Mouse (Mus musculus): ENCODE data around the gene Foxn3. TPM values are rescaled to one million over a fixed set of nuclear protein-coding genes. Genes with fewer than 3 reads are reported as not detected.
A peak's percentile ranks its signal among the peaks of the same experiment; 100 is the strongest.

The Foxn3 gene
- polyA plus RNA-seq, 1 experiment from 2014 or later: 94.3 TPM

DNA sequence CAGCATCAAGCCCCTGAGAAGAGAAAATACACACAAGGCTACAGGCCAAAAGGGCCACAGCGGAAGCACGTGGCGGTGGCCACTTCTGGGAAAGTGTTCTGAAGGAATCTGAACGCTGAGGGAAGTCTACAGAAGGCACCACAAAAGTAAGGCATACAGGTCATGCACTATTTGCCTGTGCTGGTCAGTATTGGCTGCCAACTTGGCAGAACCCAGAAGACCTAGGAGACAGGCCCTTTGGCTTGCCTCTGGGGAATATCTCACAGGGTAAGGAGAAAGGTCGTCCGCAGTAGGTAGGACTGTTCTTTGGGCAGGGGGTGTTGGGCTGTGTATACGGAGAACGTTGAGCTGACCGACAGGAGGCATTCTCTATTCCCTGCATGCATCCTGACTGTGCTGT lies 355.1 kb downstream of the Foxn3 start:
- no peak for DNase-seq (ENCODE audit: low spot score)
- Histone ChIP-seq H3K4me3 (ENCODE audit: low read depth, low read length) (no peak overlapping the region), H3K4me2 (replicated peaks; ENCODE audit: low read depth, low read length) (no peak overlapping the region), H3K9ac (replicated peaks; ENCODE audit: low read depth) (no peak overlapping the region), H3K36me3 (ENCODE audit: insufficient read depth, low read length) (no peaks in the 10 kb centered on the region), H3K9me3 (ENCODE audit: low read length) (no peaks in the 10 kb centered on the region), H3K27me3 (replicated peaks; ENCODE audit: insufficient read depth, low read length) (no peaks in the 10 kb centered on the region), H3K27ac (ENCODE audit: low read length) (no peak overlapping the region), H3K4me1 (ENCODE audit: insufficient read depth, low read depth, low read length) (0 out of 2 replicates have a peak, but pooled peaks cover 3% of the 10 kb centered on the region)
- no peak for ATAC-seq
- no peak for TF ChIP-seq EP300 (IDR thresholded peaks at IDR 0.05)
- TF ChIP-seq CTCF (IDR thresholded peaks at IDR 0.05): no peak
- 72% methylated on average over 9 of the region's 9 CpGs for WGBS

GRCm38 (mm10) chr12:99207014-99207612 lies 356.3 kb downstream of the Foxn3 start:
- Histone ChIP-seq H3K27ac (ENCODE audit: low read length) (no peak overlapping the region), H3K4me1 (ENCODE audit: insufficient read depth, low read depth, low read length) (0 out of 2 replicates have a peak, but pooled peaks cover 3% of the 10 kb centered on the region), H3K27me3 (replicated peaks; ENCODE audit: insufficient read depth, low read length) (no peaks in the 10 kb centered on the region), H3K9me3 (ENCODE audit: low read length) (no peaks in the 10 kb centered on the region), H3K9ac (replicated peaks; ENCODE audit: low read depth) (no peak overlapping the region), H3K36me3 (ENCODE audit: insufficient read depth, low read length) (no peaks in the 10 kb centered on the region), H3K4me2 (replicated peaks; ENCODE audit: low read depth, low read length) (no peak overlapping the region), H3K4me3 (ENCODE audit: low read depth, low read length) (no peak overlapping the region)
- 52% methylated on average over 15 of the region's 15 CpGs for WGBS
- TF ChIP-seq CTCF (IDR thresholded peaks at IDR 0.05): peak; percentile 51
- TF ChIP-seq EP300 (IDR thresholded peaks at IDR 0.05): peak; percentile 52; the same call in 1 of the 2 replicates
- DNase-seq (ENCODE audit: low spot score): peak; percentile 69
- ATAC-seq: peak; percentile 82

DNA sequence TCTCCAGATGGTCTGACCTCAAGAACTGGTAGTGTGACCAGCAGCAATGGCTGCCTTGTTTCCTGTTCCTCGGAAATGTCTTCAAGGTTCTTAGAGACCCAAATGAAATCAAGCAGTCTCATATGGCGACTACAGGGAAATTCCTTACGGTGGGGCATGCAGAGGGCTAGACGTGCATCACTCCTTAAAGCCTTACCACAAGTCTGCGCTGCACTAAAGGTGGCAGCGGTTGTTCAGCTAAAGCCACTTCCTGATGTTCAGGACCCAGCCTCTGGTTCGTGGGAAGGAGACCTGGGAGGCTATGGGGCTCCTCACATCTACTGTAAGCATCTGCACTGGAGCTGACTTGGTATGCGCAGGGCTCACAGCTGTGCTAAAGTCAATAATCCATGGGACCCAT lies 357.6 kb downstream of the Foxn3 start:
- WGBS: 89% methylated on average over 8 of the region's 8 CpGs
- no peak for ATAC-seq
- TF ChIP-seq EP300 (IDR thresholded peaks at IDR 0.05) (no peak), CTCF (IDR thresholded peaks at IDR 0.05) (no peak)

GRCm38 (mm10) chr12:99199124-99199483 lies 364.3 kb downstream of the Foxn3 start:
- no peak for DNase-seq (ENCODE audit: low spot score)
- 85% methylated on average over 5 of the region's 5 CpGs for WGBS
- ATAC-seq: no peak
- Histone ChIP-seq H3K4me2 (replicated peaks; ENCODE audit: low read depth, low read length) (no peak overlapping the region), H3K9ac (replicated peaks; ENCODE audit: low read depth) (no peak overlapping the region), H3K9me3 (ENCODE audit: low read length) (no peaks in the 10 kb centered on the region), H3K36me3 (ENCODE audit: insufficient read depth, low read length) (no peaks in the 10 kb centered on the region), H3K4me1 (ENCODE audit: insufficient read depth, low read depth, low read length) (no peaks in the 10 kb centered on the region), H3K4me3 (ENCODE audit: low read depth, low read length) (no peak overlapping the region), H3K27me3 (replicated peaks; ENCODE audit: insufficient read depth, low read length) (no peaks in the 10 kb centered on the region), H3K27ac (ENCODE audit: low read length) (no peak overlapping the region)
- peak; percentile 42 for TF ChIP-seq CTCF (IDR thresholded peaks at IDR 0.05)
- TF ChIP-seq EP300 (IDR thresholded peaks at IDR 0.05): no peak

More for the DNA sequence above, 357.6 kb downstream of the Foxn3 start:
- Histone ChIP-seq H3K9ac (replicated peaks; ENCODE audit: low read depth) (no peak overlapping the region), H3K36me3 (ENCODE audit: insufficient read depth, low read length) (no peaks in the 10 kb centered on the region), H3K9me3 (ENCODE audit: low read length) (no peaks in the 10 kb centered on the region), H3K27me3 (replicated peaks; ENCODE audit: insufficient read depth, low read length) (no peaks in the 10 kb centered on the region), H3K27ac (ENCODE audit: low read length) (no peak overlapping the region), H3K4me2 (replicated peaks; ENCODE audit: low read depth, low read length) (no peak overlapping the region), H3K4me1 (ENCODE audit: insufficient read depth, low read depth, low read length) (0 out of 2 replicates have a peak, but pooled peaks cover 3% of the 10 kb centered on the region), H3K4me3 (ENCODE audit: low read depth, low read length) (no peak overlapping the region)
- no peak for DNase-seq (ENCODE audit: low spot score)

DNA sequence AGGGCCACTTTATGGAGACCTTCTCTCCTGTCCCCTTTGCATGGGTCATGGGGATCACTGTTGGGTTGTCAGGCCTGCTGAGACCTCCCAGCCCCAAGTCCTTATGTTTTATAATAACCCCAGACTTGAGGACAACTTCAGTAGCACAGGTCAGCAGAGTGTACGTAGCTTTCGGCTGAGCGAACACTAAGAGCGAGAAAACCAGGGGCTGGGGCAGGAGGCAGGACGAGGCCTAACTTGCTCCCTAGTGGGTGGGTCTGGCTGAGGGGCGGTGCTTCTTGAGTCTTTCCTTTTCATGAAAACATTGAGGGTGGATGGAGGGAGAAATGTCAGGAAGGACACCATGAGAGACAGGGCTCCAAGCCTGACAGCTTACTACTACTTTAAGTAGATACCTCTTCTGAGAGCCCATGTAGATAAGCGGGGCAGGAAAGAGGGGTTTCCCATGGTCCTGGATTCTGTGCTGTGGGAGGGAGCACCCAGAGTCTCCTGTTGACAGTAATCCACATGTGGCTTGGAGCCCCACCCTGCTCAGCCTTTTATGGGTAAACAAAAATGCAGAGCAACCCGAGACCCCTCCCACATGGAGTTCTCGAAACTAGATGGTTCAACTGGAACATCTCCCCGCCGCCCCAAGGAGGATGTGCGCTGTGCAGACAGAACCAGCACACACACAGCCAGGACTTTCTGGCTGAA lies 364.8 kb downstream of the Foxn3 start:
- Histone ChIP-seq H3K27ac (ENCODE audit: low read length) (no peak overlapping the region), H3K4me2 (replicated peaks; ENCODE audit: low read depth, low read length) (no peak overlapping the region), H3K9me3 (ENCODE audit: low read length) (no peaks in the 10 kb centered on the region), H3K4me1 (ENCODE audit: insufficient read depth, low read depth, low read length) (no peaks in the 10 kb centered on the region), H3K36me3 (ENCODE audit: insufficient read depth, low read length) (no peaks in the 10 kb centered on the region), H3K4me3 (ENCODE audit: low read depth, low read length) (no peak overlapping the region), H3K9ac (replicated peaks; ENCODE audit: low read depth) (no peak overlapping the region), H3K27me3 (replicated peaks; ENCODE audit: insufficient read depth, low read length) (no peaks in the 10 kb centered on the region)
- ATAC-seq (no peak), DNase-seq (ENCODE audit: low spot score) (no peak)
- 83% methylated on average over 12 of the region's 12 CpGs for WGBS
- TF ChIP-seq CTCF (IDR thresholded peaks at IDR 0.05): no peak

- 83% methylated on average over 7 of the region's 7 CpGs for WGBS
Measured at GRCm38 (mm10) chr12:99197031-99197430, 366.4 kb downstream of the Foxn3 start.

More at GRCm38 (mm10) chr12:99197031-99197430, 366.4 kb downstream of the Foxn3 start:
- Histone ChIP-seq H3K27me3 (replicated peaks; ENCODE audit: insufficient read depth, low read length) (no peaks in the 10 kb centered on the region), H3K9me3 (ENCODE audit: low read length) (no peaks in the 10 kb centered on the region), H3K9ac (replicated peaks; ENCODE audit: low read depth) (no peak overlapping the region), H3K4me2 (replicated peaks; ENCODE audit: low read depth, low read length) (no peak overlapping the region), H3K27ac (ENCODE audit: low read length) (no peak overlapping the region), H3K4me3 (ENCODE audit: low read depth, low read length) (no peak overlapping the region), H3K36me3 (ENCODE audit: insufficient read depth, low read length) (no peaks in the 10 kb centered on the region), H3K4me1 (ENCODE audit: insufficient read depth, low read depth, low read length) (no peaks in the 10 kb centered on the region)
- TF ChIP-seq CTCF (IDR thresholded peaks at IDR 0.05) (no peak), EP300 (IDR thresholded peaks at IDR 0.05) (no peak)
- no peak for ATAC-seq
- DNase-seq (ENCODE audit: low spot score): no peak
